In genomic region chr4:49104860-49105259, GRCm38 (mm10) we compare ENCODE assay signal across 13 mouse cellular contexts. TPM values are rescaled to one million over a fixed set of nuclear protein-coding genes. Genes with fewer than 3 reads are reported as not detected.
"Had no signal": no experiment of that assay in that cellular context is flagged by ENCODE, and none has a peak within 500 bp of the region (broad histone marks: within the 10 kb centered on the region; RNA-seq: fewer than 3 reads in every experiment).

No protein-coding gene starts in this region.

- ATAC-seq: hindbrain, embryonic 16.5 days; midbrain, embryonic 16.5 days had no signal

- H3K27me3 ChIP-seq: limb, embryonic 13.5 days; midbrain, embryonic 12.5 days; stomach, embryonic 15.5 days had no signal

- DNase-seq: left cerebral cortex, postnatal 4 days; lung, adult 18-20 months; retina, postnatal 1 day; thymus, postnatal 4 days had no signal

- H3K9ac ChIP-seq: limb, embryonic 13.5 days; liver, embryonic 14.5 days; midbrain, embryonic 12.5 days; stomach, embryonic 15.5 days had no signal

- H3K27ac ChIP-seq: layer of hippocampus, adult 2 months; limb, embryonic 13.5 days; liver, embryonic 14.5 days; midbrain, embryonic 12.5 days; stomach, embryonic 15.5 days had no signal

- H3K9me3 ChIP-seq: limb, embryonic 13.5 days; midbrain, embryonic 12.5 days; stomach, embryonic 15.5 days had no signal

- H3K36me3 ChIP-seq: limb, embryonic 13.5 days; midbrain, embryonic 12.5 days; stomach, embryonic 15.5 days had no signal

- H3K4me2 ChIP-seq: limb, embryonic 13.5 days; midbrain, embryonic 12.5 days; stomach, embryonic 15.5 days had no signal

- H3K4me3 ChIP-seq: layer of hippocampus, adult 2 months; limb, embryonic 13.5 days; midbrain, embryonic 12.5 days; stomach, embryonic 15.5 days had no signal

- H3K4me1 ChIP-seq: limb, embryonic 13.5 days; stomach, embryonic 15.5 days had no signal

RNA-seq across cellular contexts. Expression of gene Plppr1, which starts 45.8 kb away (rescaled TPM):
- polyA plus RNA-seq: liver, adult 2 months; testis, adult 2 months had no signal
